Mouse (Mus musculus) spleen, adult 2 months (tissue): Measurements from ENCODE around the gene Tef. TPM values are rescaled to one million over a fixed set of nuclear protein-coding genes. Genes with fewer than 3 reads are reported as not detected.

Source experiments
- DNase-seq, 2 experiments: peaks; one replicate each; pipeline versions ENCODE4 v3.0.0 to v3.0.0-alpha.2; 2012 to 2021; ENCODE audit warnings: low spot score in 2 of 2, low read depth in 1 of 2
- H3K27ac ChIP-seq: fragments of 200-500 bp; 2 replicates; pipeline ENCODE4 v1.5.1; 2012; ENCODE audit warnings: low read length, inconsistent platforms; ENCODE audit not compliant: insufficient read depth
- H3K27me3 ChIP-seq: fragments of 200-500 bp; 2 replicates; pipeline ENCODE4 v1.6.1; 2012; ENCODE audit warnings: mild to moderate bottlenecking, moderate library complexity, low read length, inconsistent platforms; ENCODE audit not compliant: control insufficient read depth, insufficient read depth
- H3K36me3 ChIP-seq: fragments of 200-500 bp; 2 replicates; pipeline ENCODE4 v1.6.1; 2012; ENCODE audit warnings: mild to moderate bottlenecking, low read length, inconsistent platforms; ENCODE audit not compliant: control insufficient read depth, insufficient read depth
- H3K4me1 ChIP-seq: fragments of 200-500 bp; 2 replicates; pipeline ENCODE4 v1.6.1; 2011; ENCODE audit warnings: inconsistent platforms; ENCODE audit not compliant: control insufficient read depth, insufficient read depth, insufficient read length
- H3K4me3 ChIP-seq: fragments of 200-500 bp; 2 replicates; pipeline ENCODE4 v1.5.1; 2011; ENCODE audit warnings: mild to moderate bottlenecking, inconsistent platforms; ENCODE audit not compliant: insufficient read depth, insufficient read length; ENCODE audit errors: extremely low read depth
- CTCF ChIP-seq: fragments of 200-500 bp; IDR thresholded peaks from 2 replicates; pipeline ENCODE4 v1.5.1; 2011; ENCODE audit warnings: mild to moderate bottlenecking, inconsistent platforms; ENCODE audit not compliant: insufficient read depth, insufficient read length, insufficient replicate concordance; ENCODE audit errors: extremely low read depth
- POLR2A ChIP-seq: fragments of 200-500 bp; IDR thresholded peaks from 2 replicates; pipeline ENCODE4 v1.6.1; 2011; ENCODE audit warnings: low read depth, low read length, inconsistent platforms
- WGBS: fragments of 180-500 bp; shearing (Covaris S2); methylation state at CpG from one replicate; pipeline ENCODE4 v1.1.7; 2018; 5-methylcytosine and 5-hydroxymethylcytosine counted together
- polyA plus RNA-seq: library from polyadenylated mRNA; depleted of rRNA; stranded (reverse); fragments of >200 nt; gene quantifications from 2 replicates; pipeline ENCODE4 v1.2.3, GENCODE M21; 2012

The Tef gene
- polyA plus RNA-seq, 1 experiment: 21.9 TPM

- H3K36me3 ChIP-seq: no peaks in the 10 kb centered on the region
- TF ChIP-seq CTCF: no peak
- H3K4me3 ChIP-seq: no peak overlapping the region
- H3K27me3 ChIP-seq: no peaks in the 10 kb centered on the region
- no peak for DNase-seq
- WGBS: 91% methylated on average over 7 of the region's 7 CpGs
- peaks cover 6% of the 10 kb centered on the region for H3K4me1 ChIP-seq
- H3K27ac ChIP-seq: no peak overlapping the region
These were observed 38.1 kb downstream of the Tef start for GRCm38 (mm10) chr15:81840306-81840705.

DNA sequence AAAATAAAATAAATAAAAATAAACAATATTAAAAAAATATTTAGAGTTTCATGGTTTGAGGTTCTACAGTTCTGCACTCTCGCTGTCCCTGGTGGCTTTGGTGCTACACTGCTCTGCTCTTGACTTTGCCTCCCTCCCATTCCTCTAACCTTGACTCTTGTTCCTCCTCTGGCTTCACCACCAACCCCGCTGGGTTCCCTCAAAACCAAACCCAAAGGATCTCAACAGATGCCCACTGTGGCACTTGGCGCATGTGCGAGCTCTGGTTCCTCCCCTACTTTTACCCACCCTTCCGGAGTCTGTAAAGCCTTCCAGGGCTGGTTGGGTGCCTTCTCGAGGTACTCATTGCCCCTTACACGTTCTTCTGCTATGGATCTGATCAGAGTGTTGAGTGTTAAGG lies 40.1 kb downstream of the Tef start:
- TF ChIP-seq CTCF: no peak
- no peak for TF ChIP-seq POLR2A
- H3K4me3 ChIP-seq: no peak overlapping the region
- no peaks in the 10 kb centered on the region for H3K4me1 ChIP-seq
- WGBS: 66% methylated on average over 7 of the region's 7 CpGs
- DNase-seq: no peak
- H3K27ac ChIP-seq: no peak overlapping the region
- H3K36me3 ChIP-seq: no peaks in the 10 kb centered on the region
- H3K27me3 ChIP-seq: no peaks in the 10 kb centered on the region

GRCm38 (mm10) chr15:81845033-81845625 lies 42.9 kb downstream of the Tef start:
- DNase-seq: no peak
- Histone ChIP-seq H3K27ac (no peak overlapping the region), H3K27me3 (no peaks in the 10 kb centered on the region), H3K4me1 (no peaks in the 10 kb centered on the region), H3K36me3 (peaks cover 14% of the 10 kb centered on the region), H3K4me3 (no peak overlapping the region)
- WGBS: 75% methylated on average over 5 of the region's 5 CpGs
- TF ChIP-seq CTCF: no peak
- TF ChIP-seq POLR2A: no peak

DNA sequence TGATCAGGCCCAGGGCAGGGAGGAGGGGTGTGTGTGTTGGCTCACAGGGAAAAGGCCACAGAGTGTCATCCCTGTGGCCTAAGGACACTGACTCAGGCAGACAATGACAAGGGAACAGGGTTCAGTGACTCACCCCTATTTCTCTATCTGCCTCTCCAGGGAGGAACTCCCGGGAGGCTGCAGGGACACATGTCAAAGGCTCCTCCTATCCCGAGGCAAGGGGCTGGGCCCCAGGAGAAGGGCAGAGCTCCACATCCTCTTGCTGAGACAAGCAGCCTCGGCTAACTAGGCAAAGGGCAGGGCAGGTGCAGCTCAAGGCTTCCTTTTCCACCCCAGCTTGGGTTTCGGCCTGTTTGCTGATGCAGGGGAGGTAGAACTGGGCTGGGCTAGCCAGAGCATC lies 43.5 kb downstream of the Tef start:
- Histone ChIP-seq H3K4me1 (no peaks in the 10 kb centered on the region), H3K27me3 (no peaks in the 10 kb centered on the region), H3K36me3 (peaks cover 19% of the 10 kb centered on the region), H3K4me3 (no peak overlapping the region), H3K27ac (no peak overlapping the region)
- DNase-seq: no peak
- WGBS: 32% methylated on average over 4 of the region's 4 CpGs
- TF ChIP-seq CTCF: no peak
- TF ChIP-seq POLR2A: no peak

GRCm38 (mm10) chr15:81846755-81847154 lies 44.5 kb downstream of the Tef start:
- Histone ChIP-seq H3K36me3 (peaks cover 28% of the 10 kb centered on the region), H3K4me1 (no peaks in the 10 kb centered on the region), H3K27me3 (no peaks in the 10 kb centered on the region), H3K27ac (no peak overlapping the region), H3K4me3 (no peak overlapping the region)
- TF ChIP-seq CTCF (no peak), POLR2A (no peak)
- WGBS: 89% methylated on average over 9 of the region's 9 CpGs
- DNase-seq: no peak

DNA sequence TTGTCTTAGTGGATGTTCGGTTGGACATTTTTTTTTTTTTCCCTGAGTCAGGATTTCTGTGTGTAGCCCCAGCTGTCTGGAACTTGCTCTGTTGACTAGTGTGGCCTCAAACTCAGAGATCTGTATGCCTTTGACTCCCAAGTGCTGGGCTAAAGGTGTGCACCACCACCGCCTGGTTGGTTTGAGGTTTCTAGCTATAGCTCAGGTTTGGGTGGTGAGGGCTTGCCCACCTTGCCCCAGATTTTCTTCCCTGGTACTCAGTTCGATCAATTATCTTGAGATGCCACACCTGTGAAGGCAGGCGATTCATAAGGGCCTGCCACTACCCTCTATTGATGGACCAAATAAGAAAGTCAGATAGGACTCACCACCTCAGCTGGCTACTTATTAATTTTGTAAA lies 44.9 kb downstream of the Tef start:
- DNase-seq: no peak
- Histone ChIP-seq H3K27ac (no peak overlapping the region), H3K36me3 (peaks cover 28% of the 10 kb centered on the region)

DNA sequence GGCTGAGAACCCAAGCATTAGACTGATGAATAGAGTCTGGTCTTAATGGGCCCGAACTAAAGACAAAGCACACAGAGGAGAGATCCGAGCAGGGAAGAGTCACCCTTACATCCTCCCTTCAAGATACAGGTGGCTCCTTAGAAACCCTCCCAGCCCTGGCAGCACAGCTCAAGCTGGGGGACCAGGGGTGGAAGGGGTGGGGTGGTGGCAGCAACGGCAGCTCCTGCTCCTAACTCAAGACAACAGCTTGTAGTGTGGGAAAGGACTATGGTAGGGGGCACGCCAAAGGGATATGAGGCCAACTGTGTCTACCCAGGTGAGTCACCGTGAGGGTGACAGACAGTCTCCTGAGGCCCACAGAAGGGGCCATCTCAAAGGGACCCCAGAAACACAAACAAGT lies 45.6 kb downstream of the Tef start:
- Histone ChIP-seq H3K27ac (no peak overlapping the region), H3K27me3 (no peaks in the 10 kb centered on the region), H3K36me3 (peaks cover 29% of the 10 kb centered on the region), H3K4me3 (no peak overlapping the region), H3K4me1 (no peaks in the 10 kb centered on the region)
- WGBS: 90% methylated on average over 5 of the region's 5 CpGs
- DNase-seq: no peak
- TF ChIP-seq POLR2A (no peak), CTCF (no peak; the same call in 1 of the 2 replicates)

More for the DNA sequence above, 44.9 kb downstream of the Tef start:
- TF ChIP-seq CTCF: no peak
- no peak for TF ChIP-seq POLR2A
- no peak overlapping the region for H3K4me3 ChIP-seq
- WGBS: 90% methylated on average over 4 of the region's 4 CpGs
- no peaks in the 10 kb centered on the region for H3K4me1 ChIP-seq
- H3K27me3 ChIP-seq: no peaks in the 10 kb centered on the region

- peak; percentile 46 to 66 for DNase-seq
- Histone ChIP-seq H3K4me1 (no peaks in the 10 kb centered on the region), H3K27ac (no peak overlapping the region), H3K4me3 (no peak overlapping the region), H3K36me3 (peaks cover 31% of the 10 kb centered on the region), H3K27me3 (no peaks in the 10 kb centered on the region)
- WGBS: 33% methylated on average over 7 of the region's 7 CpGs
- TF ChIP-seq POLR2A (no peak), CTCF (peak; percentile 71; the same call in 1 of the 2 replicates)
These were observed 46.1 kb downstream of the Tef start for GRCm38 (mm10) chr15:81848301-81848700.
